Mouse (Mus musculus): Measurements from ENCODE around the gene Fat1.

- no peak for TF ChIP-seq CTCF (IDR thresholded peaks at IDR 0.05; ENCODE audit: control insufficient read depth, insufficient read depth, insufficient replicate concordance, low read depth, low read length)
- TF ChIP-seq POLR2A (IDR thresholded peaks at IDR 0.05; ENCODE audit: control insufficient read depth, low read depth, low read length): no peak
Observed at GRCm38 (mm10) chr8:45004021-45004420, 68.8 kb downstream of the Fat1 start.

All from testis, adult 2 months (tissue).